Mouse (Mus musculus) liver, embryonic 13.5 days (tissue): ENCODE results near the gene Rgs11. TPM values are rescaled to one million over a fixed set of nuclear protein-coding genes. Genes with fewer than 3 reads are reported as not detected.

Experiments used
- ATAC-seq: fragments of 200-750 bp; cut with Nextera tagmentation; 2 replicates; pipeline ENCODE4 v1.8.0; 2017; ENCODE audit warnings: low read depth, mild to moderate bottlenecking, moderate number of reproducible peaks, moderate library complexity
- DNase-seq: peaks from one replicate; pipeline ENCODE4 v3.0.0; 2022
- H3K27ac ChIP-seq: fragments of 300-500 bp; sonication (generic); 2 replicates; pipeline ENCODE4 v1.5.1; 2015; ENCODE audit warnings: moderate library complexity, mild to moderate bottlenecking, inconsistent platforms
- H3K27me3 ChIP-seq: fragments of 300-500 bp; sonication (generic); 2 replicates; pipeline ENCODE4 v1.6.1; 2015; ENCODE audit warnings: mild to moderate bottlenecking, inconsistent platforms
- H3K36me3 ChIP-seq: fragments of 300-500 bp; sonication (generic); 2 replicates; pipeline ENCODE4 v1.6.1; 2015; ENCODE audit warnings: mild to moderate bottlenecking, inconsistent platforms
- H3K4me1 ChIP-seq: fragments of 300-500 bp; sonication (generic); replicated peaks from 2 replicates; pipeline ENCODE4 v1.6.1; 2015; ENCODE audit warnings: inconsistent platforms
- H3K4me2 ChIP-seq: fragments of 300-500 bp; sonication (generic); 2 replicates; pipeline ENCODE4 v1.6.1; 2015; ENCODE audit warnings: inconsistent platforms, mild to moderate bottlenecking, moderate library complexity
- H3K4me3 ChIP-seq: fragments of 300-500 bp; sonication (generic); replicated peaks from 2 replicates; pipeline ENCODE4 v1.5.1; 2015; ENCODE audit warnings: mild to moderate bottlenecking, inconsistent platforms
- H3K9ac ChIP-seq: fragments of 300-500 bp; sonication (generic); 2 replicates; pipeline ENCODE4 v1.6.1; 2015; ENCODE audit warnings: mild to moderate bottlenecking, inconsistent platforms
- H3K9me3 ChIP-seq: fragments of 300-500 bp; sonication (generic); replicated peaks from 2 replicates; pipeline ENCODE4 v1.6.1; 2016; ENCODE audit warnings: inconsistent platforms
- WGBS: fragments of 180-500 bp; shearing (Covaris S2); methylation state at CpG from one replicate; pipeline ENCODE4 v1.1.7; 2015; ENCODE audit not compliant: insufficient replicate concordance; 5-methylcytosine and 5-hydroxymethylcytosine counted together
- polyA plus RNA-seq: library from polyadenylated mRNA; unstranded; fragments of >200 nt; fragmentation: Nextera tagmentation; extraction: Ambion mirVana; gene quantifications from 2 replicates; pipeline ENCODE4 v1.2.1, GENCODE M21; 2015

The Rgs11 gene
- polyA plus RNA-seq, 1 experiment from 2014 or later, result 0.48 TPM

- peak overlapping the region; percentile 81 for H3K9ac ChIP-seq
- H3K4me1 ChIP-seq, result peaks cover 83% of the 10 kb centered on the region
- peak; percentile 57 for DNase-seq
- H3K4me3 ChIP-seq, result peak overlapping the region; percentile 71
- 1% methylated on average over 85 of the region's 92 CpGs for WGBS
- H3K27me3 ChIP-seq, result peaks cover 68% of the 10 kb centered on the region
- H3K9me3 ChIP-seq, result no peaks in the 10 kb centered on the region
- H3K36me3 ChIP-seq, result peaks cover 22% of the 10 kb centered on the region
- H3K27ac ChIP-seq, result peak overlapping the region; percentile 67
- peak; percentile 78 for ATAC-seq
- H3K4me2 ChIP-seq, result peak overlapping the region; percentile 98
These were observed 1.7 kb upstream of the Rgs11 start for GRCm38 (mm10) chr17:26200831-26201705.

DNA sequence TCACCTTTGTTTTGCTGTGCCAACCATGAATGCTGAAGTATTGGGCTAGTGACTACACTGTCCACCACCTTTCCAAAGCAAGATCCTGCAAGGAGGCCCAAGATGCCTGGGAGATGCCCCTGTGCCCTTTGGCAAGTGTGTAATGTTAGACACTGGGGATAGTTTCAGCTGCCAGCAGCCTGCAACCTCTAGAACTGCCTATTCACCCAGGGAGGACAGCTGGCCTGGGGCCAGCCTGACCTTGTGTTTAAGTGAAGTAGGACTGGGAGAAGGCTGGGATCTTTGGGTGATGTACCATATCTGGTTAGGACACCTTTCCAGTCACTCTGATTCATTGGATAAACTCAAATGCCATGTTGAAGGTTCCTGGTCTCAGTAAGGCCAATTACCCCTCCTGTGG is 753 bp upstream of the Rgs11 start:
- H3K36me3 ChIP-seq, result peaks cover 12% of the 10 kb centered on the region
- ATAC-seq (no peak), DNase-seq (no peak)
- peaks cover 75% of the 10 kb centered on the region for H3K4me1 ChIP-seq
- peak overlapping the region; percentile 48 for H3K27ac ChIP-seq
- H3K9ac ChIP-seq, result no peak overlapping the region
- H3K4me3 ChIP-seq, result peak overlapping the region; percentile 71; the same call in 1 of the 2 replicates
- peak overlapping the region; percentile 98 for H3K4me2 ChIP-seq
- peaks cover 73% of the 10 kb centered on the region for H3K27me3 ChIP-seq
- H3K9me3 ChIP-seq, result no peaks in the 10 kb centered on the region

DNA sequence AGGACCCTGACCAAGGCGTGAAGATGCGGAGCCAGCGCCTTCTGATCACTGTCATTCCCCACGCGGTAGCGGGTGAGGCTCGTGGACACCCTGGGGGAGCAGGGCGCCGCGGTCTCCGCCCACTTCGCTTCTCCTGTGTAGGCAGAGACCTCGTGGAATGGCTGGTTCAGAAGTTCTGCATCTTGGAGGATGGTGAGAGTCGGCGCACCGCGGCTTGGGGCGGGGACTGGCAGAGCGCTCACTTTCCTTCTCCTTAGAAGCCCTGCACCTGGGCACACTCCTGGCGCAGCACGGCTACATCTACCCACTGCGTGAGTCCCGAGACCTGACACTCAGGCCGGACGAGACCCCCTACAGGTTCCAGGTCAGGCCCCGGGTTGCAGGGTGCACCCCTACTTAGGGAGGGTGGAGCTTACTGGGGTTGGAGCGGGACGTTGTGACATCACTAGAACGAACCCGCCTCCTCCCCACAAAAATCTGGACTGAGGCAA is 615 bp downstream of the Rgs11 start:
- H3K9me3 ChIP-seq, result no peaks in the 10 kb centered on the region
- no peak for ATAC-seq
- DNase-seq, result no peak
- peaks cover 85% of the 10 kb centered on the region for H3K27me3 ChIP-seq
- H3K4me1 ChIP-seq, result peaks cover 61% of the 10 kb centered on the region
- no peak overlapping the region for H3K27ac ChIP-seq
- H3K9ac ChIP-seq, result peak overlapping the region; percentile 60
- H3K4me3 ChIP-seq, result peak overlapping the region; percentile 62
- peak overlapping the region; percentile 98 for H3K4me2 ChIP-seq
- no peaks in the 10 kb centered on the region for H3K36me3 ChIP-seq
- 2% methylated on average over 30 of the region's 30 CpGs for WGBS

- DNase-seq (no peak), ATAC-seq (no peak)
- WGBS, result 34% methylated on average over 11 of the region's 11 CpGs
- Histone ChIP-seq H3K9ac (no peak overlapping the region), H3K4me1 (peaks cover 47% of the 10 kb centered on the region), H3K27ac (no peak overlapping the region), H3K4me3 (no peak overlapping the region), H3K9me3 (no peaks in the 10 kb centered on the region), H3K27me3 (peaks cover 82% of the 10 kb centered on the region), H3K36me3 (no peaks in the 10 kb centered on the region), H3K4me2 (no peak overlapping the region)
These were observed 2.0 kb downstream of the Rgs11 start for GRCm38 (mm10) chr17:26204766-26205165.

DNA sequence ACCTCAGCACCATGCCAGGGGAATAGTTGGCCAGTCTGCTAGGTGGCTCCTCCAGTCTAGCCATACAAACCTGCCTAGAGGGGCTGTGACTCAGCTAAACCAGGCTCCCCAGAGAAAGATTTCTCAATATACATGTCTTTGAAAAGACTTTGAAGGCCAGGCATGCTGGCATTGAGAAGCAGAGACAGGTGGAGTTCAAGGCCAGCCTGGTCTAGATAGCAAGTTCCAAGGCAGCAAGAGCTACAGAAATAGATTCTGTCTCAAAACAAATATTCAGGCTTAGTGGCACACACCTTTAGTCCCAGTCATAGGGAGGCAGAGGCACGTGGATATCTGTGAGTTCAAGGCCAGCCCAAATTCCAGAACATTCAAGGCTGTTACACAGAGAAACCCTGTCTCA is 3.6 kb downstream of the Rgs11 start:
- H3K4me3 ChIP-seq, result no peak overlapping the region
- WGBS, result 41% methylated on average over 1 of the region's 1 CpGs
- no peak overlapping the region for H3K27ac ChIP-seq
- H3K4me1 ChIP-seq, result peaks cover 31% of the 10 kb centered on the region
- DNase-seq (no peak), ATAC-seq (no peak)
- H3K27me3 ChIP-seq, result peaks cover 74% of the 10 kb centered on the region
- H3K36me3 ChIP-seq, result no peaks in the 10 kb centered on the region
- no peak overlapping the region for H3K4me2 ChIP-seq
- H3K9me3 ChIP-seq, result no peaks in the 10 kb centered on the region
- H3K9ac ChIP-seq, result no peak overlapping the region

- H3K4me3 ChIP-seq, result no peak within 1 kb of the TSS
- 79% methylated on average over 12 of the region's 12 CpGs for WGBS
- ATAC-seq, result no peak
- peaks cover 18% of the 10 kb centered on the region for H3K4me1 ChIP-seq
- H3K36me3 ChIP-seq, result no peaks in the 10 kb centered on the region
- H3K27me3 ChIP-seq, result peaks cover 61% of the 10 kb centered on the region
- H3K27ac ChIP-seq, result no peak within 1 kb of the TSS
- DNase-seq, result no peak
- H3K9ac ChIP-seq, result no peak within 1 kb of the TSS
- no peak within 1 kb of the TSS for H3K4me2 ChIP-seq
- H3K9me3 ChIP-seq, result no peaks in the 10 kb centered on the region
These were observed 4.9 kb downstream of the Rgs11 start, which contains the start of gene Arhgdig for GRCm38 (mm10) chr17:26207686-26208085. TSS of gene Arhgdig (minus strand) at chr17:26207786.

DNA sequence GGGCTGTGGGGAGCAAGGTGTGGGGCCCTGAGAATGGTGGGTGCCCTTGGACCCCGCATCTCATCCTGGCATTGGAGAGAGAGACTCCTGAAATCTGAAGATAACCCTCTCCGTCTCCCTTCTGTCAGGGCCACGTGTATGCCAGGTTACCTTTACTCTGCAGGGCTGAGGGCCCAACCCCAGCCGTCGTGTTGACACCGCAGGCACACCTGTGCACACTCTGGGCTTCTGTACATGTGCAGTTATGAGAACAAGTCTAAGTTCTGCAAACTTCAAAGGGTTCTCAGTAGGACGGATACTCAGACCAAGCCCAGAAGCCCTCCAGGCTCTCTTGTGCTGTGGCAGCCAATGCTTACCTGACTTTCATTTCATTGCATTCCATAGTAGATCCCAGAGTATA is 9.5 kb downstream of the Rgs11 start:
- H3K4me1 ChIP-seq, result no peaks in the 10 kb centered on the region
- no peak overlapping the region for H3K4me3 ChIP-seq
- DNase-seq, result no peak
- no peak overlapping the region for H3K27ac ChIP-seq
- ATAC-seq, result no peak
- no peak overlapping the region for H3K4me2 ChIP-seq
- H3K36me3 ChIP-seq, result no peaks in the 10 kb centered on the region
- 74% methylated on average over 7 of the region's 7 CpGs for WGBS
- peaks cover 21% of the 10 kb centered on the region; the same call in 1 of the 2 replicates for H3K27me3 ChIP-seq
- no peaks in the 10 kb centered on the region for H3K9me3 ChIP-seq
- H3K9ac ChIP-seq, result no peak overlapping the region

- Histone ChIP-seq H3K36me3 (no peaks in the 10 kb centered on the region), H3K4me1 (no peaks in the 10 kb centered on the region), H3K4me3 (no peak overlapping the region), H3K9ac (no peak overlapping the region), H3K27me3 (peaks cover 17% of the 10 kb centered on the region; the same call in 1 of the 2 replicates), H3K27ac (no peak overlapping the region), H3K4me2 (no peak overlapping the region), H3K9me3 (no peaks in the 10 kb centered on the region)
- ATAC-seq (no peak), DNase-seq (no peak)
- WGBS, result 76% methylated on average over 11 of the region's 11 CpGs
These were observed 9.9 kb downstream of the Rgs11 start for GRCm38 (mm10) chr17:26212681-26213080.

GRCm38 (mm10) chr17:26221508-26221907 is 18.8 kb downstream of the Rgs11 start:
- H3K9ac ChIP-seq, result no peak overlapping the region
- 63% methylated on average over 2 of the region's 2 CpGs for WGBS
- no peaks in the 10 kb centered on the region for H3K4me1 ChIP-seq
- 0 out of 2 replicates have a peak, but pooled peaks cover 8% of the 10 kb centered on the region for H3K27me3 ChIP-seq
- H3K4me3 ChIP-seq, result no peak overlapping the region
- no peak overlapping the region for H3K4me2 ChIP-seq
- no peaks in the 10 kb centered on the region for H3K9me3 ChIP-seq
- H3K27ac ChIP-seq, result no peak overlapping the region
- ATAC-seq (no peak), DNase-seq (no peak)
- H3K36me3 ChIP-seq, result no peaks in the 10 kb centered on the region

- no peak overlapping the region for H3K4me2 ChIP-seq
- 67% methylated on average over 12 of the region's 12 CpGs for WGBS
- H3K9me3 ChIP-seq, result no peaks in the 10 kb centered on the region
- no peaks in the 10 kb centered on the region for H3K36me3 ChIP-seq
- 0 out of 2 replicates have a peak, but pooled peaks cover 8% of the 10 kb centered on the region for H3K27me3 ChIP-seq
- ATAC-seq (no peak), DNase-seq (no peak)
- no peak overlapping the region for H3K27ac ChIP-seq
- H3K4me1 ChIP-seq, result no peaks in the 10 kb centered on the region
- no peak overlapping the region for H3K4me3 ChIP-seq
- H3K9ac ChIP-seq, result no peak overlapping the region
These were observed 22.4 kb downstream of the Rgs11 start for GRCm38 (mm10) chr17:26225150-26225549.

DNA sequence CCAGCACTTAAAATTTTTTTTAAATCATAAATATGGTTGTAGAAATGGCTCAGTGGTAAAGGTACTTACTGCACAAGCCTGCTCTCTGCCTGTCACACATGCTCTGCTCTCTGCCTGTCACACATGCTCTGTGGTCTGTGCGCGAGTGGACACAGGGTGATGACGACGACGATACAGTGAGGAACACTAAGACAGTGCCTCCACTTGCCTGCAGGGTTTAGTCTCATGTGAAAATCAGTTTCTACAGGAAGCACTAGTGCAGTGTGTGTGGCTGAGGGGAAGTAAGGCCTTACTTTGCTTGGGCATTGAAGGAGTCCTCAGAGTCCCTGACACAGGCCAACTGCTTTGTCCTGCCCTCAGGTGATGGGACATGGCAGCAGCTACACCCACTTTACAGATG is 27.0 kb downstream of the Rgs11 start:
- Histone ChIP-seq H3K9me3 (no peaks in the 10 kb centered on the region), H3K36me3 (peaks cover 4% of the 10 kb centered on the region; the same call in 1 of the 2 replicates), H3K4me1 (peaks cover 2% of the 10 kb centered on the region), H3K27me3 (no peaks in the 10 kb centered on the region), H3K4me3 (no peak overlapping the region), H3K4me2 (no peak overlapping the region), H3K27ac (no peak overlapping the region), H3K9ac (no peak overlapping the region)
- DNase-seq (no peak), ATAC-seq (no peak)
- 70% methylated on average over 5 of the region's 5 CpGs for WGBS
